Mouse (Mus musculus) kidney, adult 2 months (tissue): ENCODE measurements around the gene Trim45.

Source experiments
- CTCF ChIP-seq: fragments of 200-500 bp; conservative IDR thresholded peaks from 2 replicates; pipeline ENCODE4 v1.5.1; 2011; ENCODE audit warnings: low read depth, mild to moderate bottlenecking, control low read depth, low read length, moderate library complexity, mixed read lengths; ENCODE audit not compliant: insufficient read depth, insufficient read length
- POLR2A ChIP-seq: fragments of 200-500 bp; IDR thresholded peaks from one replicate; pipeline ENCODE4 v1.6.1; 2011; ENCODE audit warnings: low read depth, low read length, control low read depth

GRCm38 (mm10) chr3:100889234-100889633 is 32.8 kb upstream of the Trim45 start:
- TF ChIP-seq POLR2A (no peak), CTCF (no peak)
